Mouse (Mus musculus): Measurements from ENCODE around the gene Rab37.

Gene Rab37

GRCm38 (mm10) chr11:115086213-115086612, 5.0 kb upstream of the Rab37 start:
- no peak for DNase-seq

- DNase-seq, result no peak
These were observed 1.4 kb upstream of the Rab37 start for GRCm38 (mm10) chr11:115089853-115090252.

GRCm38 (mm10) chr11:115092140-115092539, 909 bp downstream of the Rab37 start:
- no peak for DNase-seq

- peak; percentile 62 for DNase-seq
These were observed 7.1 kb downstream of the Rab37 start for GRCm38 (mm10) chr11:115098203-115098932.

- DNase-seq, result no peak
These were observed 8.1 kb downstream of the Rab37 start for GRCm38 (mm10) chr11:115099241-115099840.

- no peak for DNase-seq
These were observed 8.9 kb downstream of the Rab37 start for GRCm38 (mm10) chr11:115100032-115100621.

- DNase-seq, result no peak
These were observed 9.5 kb downstream of the Rab37 start for GRCm38 (mm10) chr11:115100741-115101140.

- no peak for DNase-seq
These were observed 10.4 kb downstream of the Rab37 start for GRCm38 (mm10) chr11:115101615-115102051.

- no peak for DNase-seq
These were observed 10.9 kb downstream of the Rab37 start for GRCm38 (mm10) chr11:115102116-115102515.

- DNase-seq, result no peak
These were observed 12.5 kb downstream of the Rab37 start for GRCm38 (mm10) chr11:115103470-115104413.

- no peak for DNase-seq
These were observed 13.7 kb downstream of the Rab37 start for GRCm38 (mm10) chr11:115104769-115105563.

- DNase-seq, result no peak
These were observed 15.4 kb downstream of the Rab37 start for GRCm38 (mm10) chr11:115106638-115107037.

- no peak for DNase-seq
These were observed 16.2 kb downstream of the Rab37 start for GRCm38 (mm10) chr11:115107403-115107916.

- no peak for DNase-seq
These were observed 16.9 kb downstream of the Rab37 start for GRCm38 (mm10) chr11:115108176-115108575.

GRCm38 (mm10) chr11:115110271-115110670, 19.0 kb downstream of the Rab37 start:
- no peak for DNase-seq

- no peak for DNase-seq
These were observed 21.0 kb downstream of the Rab37 start for GRCm38 (mm10) chr11:115112196-115112595.

GRCm38 (mm10) chr11:115119409-115119808, 28.2 kb downstream of the Rab37 start:
- DNase-seq, result no peak

GRCm38 (mm10) chr11:115128483-115128882, 37.3 kb downstream of the Rab37 start:
- DNase-seq, result no peak

- no peak for DNase-seq
These were observed 38.4 kb downstream of the Rab37 start for GRCm38 (mm10) chr11:115129508-115130126.

GRCm38 (mm10) chr11:115131768-115132381, 40.6 kb downstream of the Rab37 start:
- DNase-seq, result no peak

GRCm38 (mm10) chr11:115133800-115134199, 42.6 kb downstream of the Rab37 start, which contains the start of gene Cd300lf:
Gene Cd300lf (minus strand): TSS chr11:115133992.
- DNase-seq, result peak; percentile 71
